Mouse (Mus musculus): Measurements from ENCODE around the gene Kdm4d. TPM values are rescaled to one million over a fixed set of nuclear protein-coding genes. Genes with fewer than 3 reads are reported as not detected.

Gene Kdm4d
- 0.80 and 1.3 TPM in 2 replicates for polyA plus RNA-seq (2015; fragmentation: Nextera tagmentation; extraction: Ambion mirVana)

GRCm38 (mm10) chr9:14500023-14500915 lies at the start of gene Kdm4d, which contains the start of gene Cwc15:
Gene Kdm4d, minus strand, starts transcription at chr9:14500482.
Gene Cwc15, plus strand, starts transcription at chr9:14500617.
- peaks cover 22% of the 10 kb centered on the region; the same call in 1 of the 2 replicates for H3K36me3 ChIP-seq (replicated peaks)
- under 1% methylated on average over 59 of the region's 59 CpGs for WGBS
- H3K9me3 ChIP-seq = no peaks in the 10 kb centered on the region
- H3K27me3 ChIP-seq (replicated peaks) = no peaks in the 10 kb centered on the region
- peak within 1 kb of the TSS; percentile 80 for H3K4me2 ChIP-seq
- peak; percentile 99 for ATAC-seq (replicated peaks)
- H3K27ac ChIP-seq = peak within 1 kb of the TSS; percentile 89
- H3K9ac ChIP-seq = peak within 1 kb of the TSS; percentile 80
- H3K4me3 ChIP-seq = peak within 1 kb of the TSS; percentile 89
- peaks cover 20% of the 10 kb centered on the region for H3K4me1 ChIP-seq

- WGBS = 91% methylated on average over 11 of the region's 11 CpGs
- 0 out of 2 replicates have a peak, but pooled peaks have one; percentile 27 for ATAC-seq (replicated peaks)
- no peak overlapping the region for H3K27ac ChIP-seq
- H3K27me3 ChIP-seq (replicated peaks) = no peaks in the 10 kb centered on the region
- H3K36me3 ChIP-seq (replicated peaks) = peaks cover 28% of the 10 kb centered on the region
- no peaks in the 10 kb centered on the region for H3K4me1 ChIP-seq
- H3K9ac ChIP-seq = no peak overlapping the region
- no peak overlapping the region for H3K4me2 ChIP-seq
- H3K4me3 ChIP-seq = no peak overlapping the region
- H3K9me3 ChIP-seq = no peaks in the 10 kb centered on the region
These were observed 48.1 kb upstream of the Kdm4d start for GRCm38 (mm10) chr9:14548366-14548761.

GRCm38 (mm10) chr9:14547584-14548365 lies 47.5 kb upstream of the Kdm4d start:
- Histone ChIP-seq H3K4me3 (no peak overlapping the region), H3K36me3 (replicated peaks) (peaks cover 27% of the 10 kb centered on the region), H3K4me1 (no peaks in the 10 kb centered on the region), H3K9ac (no peak overlapping the region), H3K27me3 (replicated peaks) (no peaks in the 10 kb centered on the region), H3K4me2 (no peak overlapping the region), H3K9me3 (no peaks in the 10 kb centered on the region), H3K27ac (no peak overlapping the region)
- no peak for ATAC-seq (replicated peaks)
- WGBS = 85% methylated on average over 12 of the region's 12 CpGs

GRCm38 (mm10) chr9:14544034-14544757 lies 43.9 kb upstream of the Kdm4d start:
- H3K9me3 ChIP-seq = no peaks in the 10 kb centered on the region
- peaks cover 13% of the 10 kb centered on the region for H3K36me3 ChIP-seq (replicated peaks)
- H3K4me2 ChIP-seq = no peak overlapping the region
- no peak overlapping the region for H3K4me3 ChIP-seq
- ATAC-seq (replicated peaks) = no peak
- 64% methylated on average over 9 of the region's 9 CpGs for WGBS
- H3K4me1 ChIP-seq = no peaks in the 10 kb centered on the region
- H3K27ac ChIP-seq = no peak overlapping the region
- H3K27me3 ChIP-seq (replicated peaks) = no peaks in the 10 kb centered on the region
- H3K9ac ChIP-seq = no peak overlapping the region

- no peak overlapping the region for H3K4me2 ChIP-seq
- no peaks in the 10 kb centered on the region for H3K36me3 ChIP-seq (replicated peaks)
- H3K9ac ChIP-seq = no peak overlapping the region
- peaks cover 4% of the 10 kb centered on the region; the same call in 1 of the 2 replicates for H3K4me1 ChIP-seq
- 84% methylated on average over 9 of the region's 9 CpGs for WGBS
- no peak overlapping the region for H3K4me3 ChIP-seq
- no peaks in the 10 kb centered on the region for H3K9me3 ChIP-seq
- no peaks in the 10 kb centered on the region for H3K27me3 ChIP-seq (replicated peaks)
- no peak for ATAC-seq (replicated peaks)
- no peak overlapping the region for H3K27ac ChIP-seq
These were observed 34.7 kb upstream of the Kdm4d start for GRCm38 (mm10) chr9:14534833-14535456.

GRCm38 (mm10) chr9:14533659-14534058 lies 33.4 kb upstream of the Kdm4d start:
- H3K4me3 ChIP-seq = no peak overlapping the region
- 87% methylated on average over 2 of the region's 2 CpGs for WGBS
- H3K36me3 ChIP-seq (replicated peaks) = no peaks in the 10 kb centered on the region
- H3K4me1 ChIP-seq = peaks cover 4% of the 10 kb centered on the region; the same call in 1 of the 2 replicates
- H3K27me3 ChIP-seq (replicated peaks) = no peaks in the 10 kb centered on the region
- H3K9ac ChIP-seq = no peak overlapping the region
- no peaks in the 10 kb centered on the region for H3K9me3 ChIP-seq
- H3K4me2 ChIP-seq = no peak overlapping the region
- ATAC-seq (replicated peaks) = no peak
- H3K27ac ChIP-seq = no peak overlapping the region

GRCm38 (mm10) chr9:14532283-14532682 lies 32.0 kb upstream of the Kdm4d start:
- Histone ChIP-seq H3K27ac (no peak overlapping the region), H3K27me3 (replicated peaks) (no peaks in the 10 kb centered on the region), H3K9ac (no peak overlapping the region), H3K4me2 (no peak overlapping the region), H3K4me3 (no peak overlapping the region), H3K36me3 (replicated peaks) (no peaks in the 10 kb centered on the region), H3K9me3 (no peaks in the 10 kb centered on the region), H3K4me1 (peaks cover 4% of the 10 kb centered on the region; the same call in 1 of the 2 replicates)
- ATAC-seq (replicated peaks) = peak; percentile 90
- 11% methylated on average over 3 of the region's 3 CpGs for WGBS

GRCm38 (mm10) chr9:14530004-14530403 lies 29.7 kb upstream of the Kdm4d start:
- Histone ChIP-seq H3K36me3 (replicated peaks) (no peaks in the 10 kb centered on the region), H3K27me3 (replicated peaks) (no peaks in the 10 kb centered on the region), H3K4me2 (no peak overlapping the region), H3K27ac (no peak overlapping the region), H3K4me3 (no peak overlapping the region), H3K4me1 (peaks cover 4% of the 10 kb centered on the region; the same call in 1 of the 2 replicates), H3K9me3 (no peaks in the 10 kb centered on the region), H3K9ac (no peak overlapping the region)
- no peak for ATAC-seq (replicated peaks)
- 68% methylated on average over 5 of the region's 5 CpGs for WGBS

GRCm38 (mm10) chr9:14523408-14524043 lies 23.2 kb upstream of the Kdm4d start:
- Histone ChIP-seq H3K4me1 (no peaks in the 10 kb centered on the region), H3K9ac (no peak overlapping the region), H3K9me3 (no peaks in the 10 kb centered on the region), H3K4me2 (no peak overlapping the region), H3K4me3 (no peak overlapping the region), H3K27ac (no peak overlapping the region), H3K27me3 (replicated peaks) (no peaks in the 10 kb centered on the region), H3K36me3 (replicated peaks) (no peaks in the 10 kb centered on the region)
- WGBS = 9% methylated on average over 4 of the region's 4 CpGs
- ATAC-seq (replicated peaks) = peak; percentile 93

GRCm38 (mm10) chr9:14521695-14522094 lies 21.4 kb upstream of the Kdm4d start:
- Histone ChIP-seq H3K4me1 (no peaks in the 10 kb centered on the region), H3K4me3 (no peak overlapping the region), H3K27me3 (replicated peaks) (no peaks in the 10 kb centered on the region), H3K27ac (no peak overlapping the region), H3K4me2 (no peak overlapping the region), H3K9me3 (no peaks in the 10 kb centered on the region), H3K9ac (no peak overlapping the region), H3K36me3 (replicated peaks) (no peaks in the 10 kb centered on the region)
- WGBS = 47% methylated on average over 2 of the region's 2 CpGs
- ATAC-seq (replicated peaks) = no peak

- Histone ChIP-seq H3K27ac (no peak overlapping the region), H3K4me1 (no peaks in the 10 kb centered on the region), H3K9ac (no peak overlapping the region), H3K4me2 (no peak overlapping the region), H3K4me3 (no peak overlapping the region), H3K9me3 (no peaks in the 10 kb centered on the region), H3K27me3 (replicated peaks) (no peaks in the 10 kb centered on the region), H3K36me3 (replicated peaks) (no peaks in the 10 kb centered on the region)
- WGBS = 78% methylated on average over 3 of the region's 3 CpGs
- ATAC-seq (replicated peaks) = no peak
These were observed 20.8 kb upstream of the Kdm4d start for GRCm38 (mm10) chr9:14520971-14521670.
